Mouse (Mus musculus) cerebellum, postnatal 25 days (tissue): ENCODE results near the gene Olfr484.
"Not testable (repeated sequence)": the region's sequence is repeated elsewhere in the genome, so short reads cannot be mapped to it uniquely, and the experiment has no call there.

Source experiments
- DNase-seq, 2 experiments: peaks; one replicate each; pipeline ENCODE4 v3.0.0; 2021; ENCODE audit warnings: mixed read lengths in 2 of 2

The Olfr484 gene

DNA sequence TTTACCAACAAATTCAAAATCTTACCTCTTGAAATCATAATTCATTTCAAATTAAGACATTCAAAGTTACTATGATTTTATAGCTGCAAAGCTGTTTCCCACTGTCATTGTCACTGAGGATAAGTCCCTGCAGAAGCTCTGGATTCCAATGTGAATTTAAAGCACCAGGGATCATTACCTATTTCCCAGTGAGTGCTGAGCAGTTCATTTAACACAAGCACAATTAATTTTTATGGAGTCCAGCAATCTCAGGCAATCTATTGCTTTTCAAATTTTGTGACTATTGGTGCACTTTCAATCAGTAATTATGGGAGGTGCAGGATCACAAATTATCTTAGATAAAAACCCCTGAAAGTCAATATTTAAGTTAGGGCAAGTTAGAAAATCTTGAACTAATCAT lies at the start of gene Olfr484:
TSS of gene Olfr484 (minus strand) at position 101 of the 400 bp plus-strand sequence.
- no peak for DNase-seq

DNA sequence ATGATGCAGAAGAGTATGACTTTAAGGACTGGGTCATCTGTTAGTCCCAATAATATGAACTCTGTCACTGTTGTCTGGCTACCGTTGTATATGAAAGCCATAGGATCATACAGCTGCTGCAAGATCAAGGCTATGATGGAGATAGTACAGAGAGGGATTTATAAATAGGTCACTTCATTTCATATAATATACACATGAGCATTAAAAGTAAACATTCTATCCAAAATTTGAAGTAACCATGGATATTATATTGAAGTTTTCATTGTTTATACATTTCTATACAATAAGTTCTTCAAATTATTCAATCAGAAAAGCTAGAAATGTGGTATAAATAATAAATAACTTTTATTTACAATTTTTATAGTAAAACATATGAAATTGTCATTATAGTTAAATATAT lies 45.4 kb upstream of the Olfr484 start, which contains the start of gene Olfr486:
TSS of gene Olfr486 (minus strand) at position 101 of the 400 bp plus-strand sequence.
- DNase-seq, result not testable (repeated sequence)

DNA sequence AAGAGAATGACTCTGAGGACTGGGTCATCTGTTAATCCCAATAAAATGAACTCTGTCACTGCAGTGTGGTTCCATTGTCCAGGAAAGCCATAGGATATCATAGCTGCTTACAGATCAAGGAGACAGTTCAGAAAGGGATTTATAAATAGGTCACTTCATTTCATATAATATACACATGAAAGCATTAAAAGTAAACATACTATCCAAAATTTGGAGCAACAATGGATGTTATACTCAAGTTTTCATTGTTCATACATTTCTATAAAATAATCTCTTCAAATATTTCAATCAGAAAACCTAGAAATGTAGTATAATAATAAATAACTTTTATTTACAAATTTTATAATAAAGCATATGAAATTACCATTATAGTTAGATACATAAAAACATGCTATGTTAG lies 32.5 kb upstream of the Olfr484 start, which contains the start of gene Olfr485:
TSS of gene Olfr485 (minus strand) at position 101 of the 400 bp plus-strand sequence.
- no peak for DNase-seq

DNA sequence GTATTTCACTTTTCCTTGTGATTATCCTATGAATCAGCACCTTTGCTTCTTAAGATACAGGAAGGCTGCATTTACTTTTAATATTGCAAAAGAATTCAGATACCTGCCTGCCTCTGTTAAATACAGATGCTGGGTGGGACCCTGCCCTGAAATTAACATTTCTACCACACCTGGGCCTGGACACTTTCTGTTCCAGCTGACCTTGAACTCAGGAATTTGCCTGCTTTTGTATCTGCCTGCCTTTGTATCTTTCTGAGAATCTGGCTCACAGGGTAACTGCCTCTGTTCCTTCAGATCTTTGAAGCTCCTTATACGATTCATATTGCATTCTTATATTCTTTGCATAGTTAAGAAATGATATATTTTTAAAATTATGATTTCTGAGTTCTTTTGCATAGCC lies 5.8 kb downstream of the Olfr484 start:
- DNase-seq, result no peak

DNA sequence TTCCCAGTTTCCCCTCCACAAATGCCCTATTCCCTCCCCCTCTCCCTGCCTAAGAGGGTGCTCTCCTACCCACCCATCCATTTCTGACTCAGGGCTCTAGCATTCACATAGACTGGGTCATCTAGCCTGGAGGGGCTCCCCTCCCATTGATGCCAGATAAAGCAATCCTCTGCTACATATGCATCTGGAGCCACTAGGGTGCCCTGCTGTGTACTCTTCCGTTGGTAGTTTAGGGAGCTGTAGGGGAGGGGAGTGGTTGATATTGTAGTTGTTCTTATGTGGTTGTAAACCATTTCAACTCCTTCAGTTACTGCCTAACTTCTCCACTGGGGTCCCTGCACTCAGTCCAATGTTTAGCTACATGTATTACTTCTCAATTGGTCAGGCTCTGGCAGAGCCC lies 6.6 kb downstream of the Olfr484 start:
- DNase-seq, result no peak

DNA sequence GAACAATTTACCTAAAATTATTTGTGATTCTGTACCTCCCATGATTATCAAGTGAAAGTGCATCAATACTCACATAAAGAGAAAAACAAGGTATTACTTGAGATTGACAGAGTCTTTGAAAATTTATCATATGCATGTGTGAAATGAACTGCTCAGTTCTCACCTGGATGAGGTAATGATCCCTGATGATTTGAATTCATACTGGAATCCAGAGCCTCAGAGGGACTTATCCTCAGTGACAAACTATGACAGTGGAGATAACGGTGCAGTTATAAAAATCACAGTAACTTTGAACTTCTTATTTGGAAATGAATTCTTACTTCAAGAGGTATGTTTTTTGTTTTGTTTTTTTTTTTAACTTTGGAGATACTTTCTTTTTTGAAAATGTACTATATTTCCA lies 26.7 kb downstream of the Olfr484 start, which contains the start of gene Olfr483:
TSS of gene Olfr483 (plus strand) at position 301 of the 400 bp plus-strand sequence.
- no peak for DNase-seq

DNA sequence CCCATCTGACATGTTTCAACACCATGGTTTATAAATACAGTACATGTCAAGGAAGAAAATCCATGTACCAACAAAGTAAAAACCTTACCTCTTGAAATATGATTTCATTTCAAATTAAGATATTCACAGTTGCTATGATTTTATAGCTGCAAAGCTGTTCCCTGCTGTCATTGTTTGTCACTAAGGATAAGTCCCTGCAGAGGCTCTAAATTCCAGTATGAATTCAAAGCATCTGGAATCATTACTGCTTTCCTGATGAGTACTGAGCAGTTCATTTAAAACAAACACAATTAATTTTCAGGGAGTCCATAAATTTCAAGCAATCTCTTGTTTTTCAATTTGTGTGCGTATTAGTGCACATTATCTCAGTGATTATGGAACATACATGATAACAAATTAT lies 29.8 kb downstream of the Olfr484 start, which contains the start of gene Olfr482:
TSS of gene Olfr482 (minus strand) at position 101 of the 400 bp plus-strand sequence.
- DNase-seq, result no peak

DNA sequence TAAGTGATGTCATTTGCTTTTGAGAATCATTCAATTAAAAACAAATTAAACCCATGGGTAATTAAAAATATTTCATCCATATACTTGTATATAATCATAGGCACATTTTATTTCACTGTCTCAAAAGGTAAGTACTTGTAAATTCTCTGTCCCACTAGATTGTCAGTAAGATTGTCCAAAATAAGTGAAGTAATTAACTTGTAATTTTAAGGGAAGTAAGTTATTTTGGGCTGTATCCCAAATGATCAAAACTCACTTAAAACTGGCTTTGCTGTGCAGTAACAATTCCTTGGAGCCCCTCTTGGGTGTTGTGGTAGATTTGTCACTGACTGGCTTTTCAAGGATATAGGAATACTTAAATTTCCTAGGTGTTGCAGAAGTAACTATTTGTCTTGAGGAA lies 47.7 kb downstream of the Olfr484 start, which contains the start of gene Olfr481:
TSS of gene Olfr481 (plus strand) at position 301 of the 400 bp plus-strand sequence.
- DNase-seq, result no peak
